In genomic region chr3:14886102-14887098, GRCm38 (mm10) we compare ENCODE assay signal across 7 mouse cellular contexts. TPM values are rescaled to one million over a fixed set of nuclear protein-coding genes. Genes with fewer than 3 reads are reported as not detected.
DNase-seq lines count a peak whose midpoint lies in the region; ATAC-seq lines count a peak whose summit lies in the region.

TSS of gene Car2 (plus strand) at chr3:14886273.

- peak; percentile 55 for DNase-seq in adrenal gland, adult 8-10 months
- peak; percentile 86 for DNase-seq in embryo, embryonic 11 days
- DNase-seq in gastrocnemius, postnatal 25 days: peak; percentile 41
- DNase-seq in left cerebral cortex, postnatal 25 days (ENCODE audit: low spot score in 2 of 2): peak; percentile 55 to 56
- DNase-seq in mesoderm, embryonic 11.5 days (ENCODE audit: low read depth, low spot score): peak; percentile 70
- DNase-seq in right cerebral cortex, postnatal 25 days: peak; percentile 67

- ATAC-seq in inflammation-experienced regulatory T-cells, adult 6 months: peak; percentile 51

- intact Hi-C loops in left cerebral cortex, postnatal 25 days (cut with DNase I): loop anchor here (5.0 to 10.0 kb wide), 2 partner anchors 188 to 306 kb away; no protein-coding TSS in a partner anchor

RNA-seq across cellular contexts. Expression of gene Car2, which starts in this region (rescaled TPM):
- 10 to 100 TPM; 35.8 to 53.9 (median 43.2) TPM for total RNA-seq in adrenal gland, adult 8-10 months (2022)
- total RNA-seq in gastrocnemius, postnatal 25 days (2021): 10 to 100 TPM in 1 of 2 experiments, 1 to 10 TPM in 1; 7.8 to 13.2 TPM
- 10 to 100 TPM in 1 of 3 experiments, 1 to 10 TPM in 2; 2.7 to 48.9 (median 4.2) TPM for polyA plus RNA-seq in inflammation-experienced regulatory T-cells, adult 6 months (2017; shearing (Covaris generic))
- total RNA-seq in left cerebral cortex, postnatal 25 days (2021): 10 to 100 TPM; 92.6 to 97.8 TPM

Comparison
In these comparisons a context has a peak if more than half of its experiments do, and no peak if none do; other contexts are left out.
1. Peak in every context shown above with its lines: DNase-seq and ATAC-seq.